Mouse (Mus musculus): Measurements from ENCODE around the gene Maml1.

DNA sequence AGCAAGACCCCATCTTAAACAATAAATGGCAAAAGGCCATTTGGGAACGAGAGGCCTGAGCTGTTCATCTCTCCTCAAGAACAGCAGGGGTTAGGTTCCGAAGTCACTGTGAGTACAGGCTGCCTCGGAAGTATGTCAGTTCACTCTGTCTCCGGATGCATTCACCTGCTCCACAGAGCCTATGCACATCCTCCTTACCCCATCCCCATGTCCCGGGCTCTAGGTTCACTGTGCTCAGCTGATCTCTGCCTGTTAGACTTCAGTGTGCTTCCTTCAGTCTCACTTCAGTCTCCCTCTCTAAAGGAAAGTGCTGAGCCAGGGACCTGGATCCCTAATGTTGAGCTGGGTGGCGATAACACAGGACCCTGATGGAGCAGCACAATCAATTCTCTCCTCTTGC, 14.4 kb downstream of the Maml1 start:
- TF ChIP-seq POLR2A (IDR thresholded peaks at IDR 0.05; ENCODE audit: borderline replicate concordance, insufficient read depth, low read length), result no peak
- no peak for TF ChIP-seq CTCF (IDR thresholded peaks at IDR 0.05; ENCODE audit: borderline replicate concordance, insufficient read depth, low read depth, low read length)

Data from cerebellum, adult 2 months (tissue).